Mouse (Mus musculus) embryo, embryonic 11 days (tissue): ENCODE data around the gene Gm13305.
"Not testable (repeated sequence)": the region's sequence is repeated elsewhere in the genome, so short reads cannot be mapped to it uniquely, and the experiment has no call there.

Experiments used
- DNase-seq: peaks from one replicate; pipeline ENCODE4 v3.0.0-alpha.2; 2015

Gene Gm13305

GRCm38 (mm10) chr4:42168503-42168902 lies at the start of gene Gm13305:
Gm13305 (minus strand) TSS chr4:42168603.
- DNase-seq: not testable (repeated sequence)

- not testable (repeated sequence) for DNase-seq
Measured at GRCm38 (mm10) chr4:42184980-42185372, 16.6 kb upstream of the Gm13305 start.

GRCm38 (mm10) chr4:42184324-42184979 lies 16.0 kb upstream of the Gm13305 start:
- not testable (repeated sequence) for DNase-seq

DNA sequence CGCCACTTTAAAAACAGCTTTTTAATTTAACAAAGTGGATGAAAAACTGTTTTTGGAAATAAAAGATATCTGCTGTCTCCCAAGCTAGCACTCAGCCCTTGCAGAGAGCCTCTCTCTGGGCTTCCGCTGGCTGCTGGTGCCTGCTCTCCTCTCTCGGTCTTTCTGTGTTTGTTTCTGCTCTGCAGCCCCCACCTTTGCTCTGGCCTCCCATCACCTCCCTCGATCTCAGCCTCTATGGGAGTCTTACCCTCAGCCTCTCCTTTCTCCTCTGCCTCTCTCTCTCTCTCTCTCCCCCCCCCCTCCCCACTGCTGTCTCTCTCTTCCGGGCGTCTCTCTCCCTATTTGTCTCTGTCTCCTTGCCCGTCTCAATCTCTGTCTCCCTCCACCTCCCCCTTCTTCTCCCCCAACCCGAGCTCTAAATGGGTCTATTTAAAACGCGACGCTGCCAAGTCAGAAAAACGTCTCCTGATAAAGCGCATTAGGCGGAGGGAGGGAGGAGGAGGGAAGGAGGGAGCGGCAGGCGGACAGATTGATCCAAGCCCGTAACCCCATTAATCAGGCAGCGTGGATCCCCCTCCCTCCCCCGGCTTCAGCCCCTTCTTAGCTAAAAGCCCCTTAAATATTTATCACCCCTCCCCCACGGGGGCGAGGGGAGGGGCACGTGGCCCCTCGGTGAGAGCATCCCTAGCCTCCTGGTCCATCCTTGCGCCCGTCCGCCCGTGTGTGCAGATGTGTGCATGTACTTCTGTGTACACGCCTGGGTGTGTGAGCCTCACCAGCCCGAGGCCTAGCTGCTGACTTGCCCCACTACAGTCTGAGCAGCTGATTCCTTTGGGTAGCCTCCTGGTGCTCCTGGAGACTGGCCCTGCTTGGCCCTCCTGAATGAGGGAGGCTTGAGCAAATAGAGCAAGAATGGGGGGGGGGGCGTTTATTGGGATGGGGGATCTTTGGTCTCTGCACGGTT lies 15.1 kb upstream of the Gm13305 start:
- DNase-seq: not testable (repeated sequence)

DNA sequence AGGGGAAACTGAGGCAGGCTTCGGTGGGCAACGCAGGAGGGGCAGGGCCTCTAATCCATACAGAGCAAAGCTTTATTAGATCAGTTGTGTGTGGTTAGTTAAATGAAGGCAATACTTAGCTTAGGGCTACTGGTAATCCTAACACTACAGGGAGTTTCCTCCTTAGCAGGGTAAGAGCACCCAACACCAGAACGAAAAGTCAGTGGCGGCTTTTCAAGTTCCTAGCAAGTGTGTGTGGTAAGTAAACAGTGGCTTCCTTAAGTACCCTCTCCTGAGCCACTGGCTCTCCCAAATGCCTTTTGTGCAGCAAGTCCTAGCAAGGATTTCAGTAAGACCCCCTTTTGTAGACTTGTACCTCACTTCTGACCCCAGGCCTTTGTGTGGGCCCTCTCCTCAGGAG lies 9.8 kb upstream of the Gm13305 start:
- DNase-seq: not testable (repeated sequence)

GRCm38 (mm10) chr4:42153136-42153535 lies 15.3 kb downstream of the Gm13305 start, which contains the start of gene Gm13306:
Gm13306 (plus strand) TSS chr4:42153436.
- not testable (repeated sequence) for DNase-seq

- DNase-seq: not testable (repeated sequence)
Measured at GRCm38 (mm10) chr4:42114517-42114916, 53.9 kb downstream of the Gm13305 start, which contains the start of gene Gm13304. Gm13304 (plus strand) TSS chr4:42114817.
